Mouse (Mus musculus) stomach, postnatal 0 days (tissue): Measurements from ENCODE around the gene Gm49394. TPM values are rescaled to one million over a fixed set of nuclear protein-coding genes. Genes with fewer than 3 reads are reported as not detected.

Experiments used
- ATAC-seq: fragments of 200-750 bp; cut with Nextera tagmentation; 2 replicates; pipeline ENCODE4 v1.8.0; 2017; ENCODE audit not compliant: low FRiP score, low TSS enrichment
- DNase-seq: peaks from one replicate; pipeline ENCODE4 v3.0.0-alpha.2; 2016; ENCODE audit warnings: low spot score
- H3K27ac ChIP-seq: fragments of 300-500 bp; sonication (generic); replicated peaks from 2 replicates; pipeline ENCODE4 v1.5.1; 2014; ENCODE audit warnings: mild to moderate bottlenecking, control low read depth
- H3K27me3 ChIP-seq: fragments of 300-500 bp; sonication (generic); 2 replicates; pipeline ENCODE4 v1.6.1; 2014; ENCODE audit warnings: low read length; ENCODE audit not compliant: control insufficient read depth, insufficient read depth
- H3K36me3 ChIP-seq: fragments of 300-500 bp; sonication (generic); 2 replicates; pipeline ENCODE4 v1.6.1; 2014; ENCODE audit warnings: low read length, mixed read lengths; ENCODE audit not compliant: control insufficient read depth, insufficient read depth
- H3K4me1 ChIP-seq: fragments of 300-500 bp; sonication (generic); replicated peaks from 2 replicates; pipeline ENCODE4 v1.6.1; 2014; ENCODE audit warnings: antibody characterized with exemption; ENCODE audit not compliant: control insufficient read depth, insufficient read depth
- H3K4me2 ChIP-seq: fragments of 300-500 bp; sonication (generic); replicated peaks from 2 replicates; pipeline ENCODE4 v1.6.1; 2014; ENCODE audit warnings: low read depth, mild to moderate bottlenecking, control low read depth, moderate library complexity
- H3K4me3 ChIP-seq: fragments of 300-500 bp; sonication (generic); 2 replicates; pipeline ENCODE4 v1.5.1; 2014; ENCODE audit warnings: low read depth, low read length, control low read depth
- H3K9ac ChIP-seq: fragments of 300-500 bp; sonication (generic); 2 replicates; pipeline ENCODE4 v1.6.1; 2014; ENCODE audit warnings: mild to moderate bottlenecking, low read length, control low read depth, mixed read lengths
- H3K9me3 ChIP-seq: fragments of 300-500 bp; sonication (generic); 2 replicates; pipeline ENCODE4 v1.6.1; 2016; ENCODE audit warnings: low read length; ENCODE audit not compliant: control insufficient read depth
- CTCF ChIP-seq: IDR thresholded peaks from 2 replicates; pipeline ENCODE4 v1.5.1; 2016; ENCODE audit warnings: antibody characterized with exemption, low read depth, mild to moderate bottlenecking, moderate library complexity
- EP300 ChIP-seq: optimal IDR thresholded peaks from 2 replicates; pipeline ENCODE3; 2016; ENCODE audit warnings: antibody characterized with exemption
- WGBS: fragments of 180-500 bp; shearing (Covaris S2); extraction: QIAGEN DNeasy Blood & Tissue Kit; methylation state at CpG from one replicate; pipeline ENCODE4 v1.1.7; 2014; 5-methylcytosine and 5-hydroxymethylcytosine counted together
- polyA plus RNA-seq: library from polyadenylated mRNA; unstranded; fragments of >200 nt; fragmentation: Nextera tagmentation; extraction: Ambion mirVana; gene quantifications from 2 replicates; pipeline ENCODE4 v1.2.1, GENCODE M21; 2015

The Gm49394 gene
- polyA plus RNA-seq, 1 experiment from 2014 or later, result not detected

- Histone ChIP-seq H3K27ac (no peak overlapping the region), H3K4me2 (no peak overlapping the region), H3K9me3 (no peaks in the 10 kb centered on the region), H3K36me3 (no peaks in the 10 kb centered on the region), H3K4me1 (no peaks in the 10 kb centered on the region), H3K4me3 (no peak overlapping the region), H3K9ac (no peak overlapping the region), H3K27me3 (peaks cover 17% of the 10 kb centered on the region)
- no peak for TF ChIP-seq CTCF
- TF ChIP-seq EP300, result no peak
- ATAC-seq, result no peak
- no peak for DNase-seq
Observed at GRCm38 (mm10) chr7:142661811-142662210, 7.9 kb downstream of the Gm49394 start.

DNA sequence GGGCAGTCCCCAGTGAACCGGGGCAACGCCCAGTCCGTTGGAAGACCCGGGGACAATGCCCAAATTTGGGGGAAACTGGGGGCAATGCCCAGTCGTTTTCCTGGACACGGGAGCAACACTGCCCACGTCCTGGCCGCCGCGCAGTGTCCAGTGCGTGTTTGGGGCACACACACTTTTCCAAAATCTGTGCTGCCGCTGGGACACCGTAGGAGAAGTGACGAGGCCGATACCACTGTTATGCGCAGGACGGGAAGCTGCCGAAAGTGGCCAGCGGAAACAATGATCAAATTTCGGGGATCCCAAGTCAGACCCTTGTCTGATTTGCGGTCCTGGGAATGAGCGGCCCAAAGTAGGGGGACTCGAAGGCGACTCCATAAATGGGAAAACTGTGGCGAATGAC is 8.7 kb downstream of the Gm49394 start:
- peak overlapping the region; percentile 68 for H3K4me2 ChIP-seq
- 9% methylated on average over 25 of the region's 25 CpGs for WGBS
- no peak for ATAC-seq
- no peaks in the 10 kb centered on the region for H3K36me3 ChIP-seq
- peak overlapping the region; percentile 56 for H3K4me3 ChIP-seq
- TF ChIP-seq EP300 (no peak), CTCF (no peak)
- peak overlapping the region; percentile 82 for H3K27ac ChIP-seq
- no peaks in the 10 kb centered on the region for H3K9me3 ChIP-seq
- no peaks in the 10 kb centered on the region for H3K4me1 ChIP-seq
- peaks cover 17% of the 10 kb centered on the region for H3K27me3 ChIP-seq
- peak overlapping the region; percentile 72 for H3K9ac ChIP-seq
- no peak for DNase-seq

GRCm38 (mm10) chr7:142660651-142660945 is 9.1 kb downstream of the Gm49394 start:
- peaks cover 15% of the 10 kb centered on the region for H3K27me3 ChIP-seq
- H3K4me3 ChIP-seq, result peak overlapping the region; percentile 56
- WGBS, result 1% methylated on average over 29 of the region's 29 CpGs
- TF ChIP-seq EP300 (no peak), CTCF (no peak)
- H3K4me2 ChIP-seq, result peak overlapping the region; percentile 68
- H3K36me3 ChIP-seq, result no peaks in the 10 kb centered on the region
- peak overlapping the region; percentile 72 for H3K9ac ChIP-seq
- no peaks in the 10 kb centered on the region for H3K4me1 ChIP-seq
- peak overlapping the region; percentile 82 for H3K27ac ChIP-seq
- DNase-seq (peak; percentile 69), ATAC-seq (no peak)
- H3K9me3 ChIP-seq, result no peaks in the 10 kb centered on the region

DNA sequence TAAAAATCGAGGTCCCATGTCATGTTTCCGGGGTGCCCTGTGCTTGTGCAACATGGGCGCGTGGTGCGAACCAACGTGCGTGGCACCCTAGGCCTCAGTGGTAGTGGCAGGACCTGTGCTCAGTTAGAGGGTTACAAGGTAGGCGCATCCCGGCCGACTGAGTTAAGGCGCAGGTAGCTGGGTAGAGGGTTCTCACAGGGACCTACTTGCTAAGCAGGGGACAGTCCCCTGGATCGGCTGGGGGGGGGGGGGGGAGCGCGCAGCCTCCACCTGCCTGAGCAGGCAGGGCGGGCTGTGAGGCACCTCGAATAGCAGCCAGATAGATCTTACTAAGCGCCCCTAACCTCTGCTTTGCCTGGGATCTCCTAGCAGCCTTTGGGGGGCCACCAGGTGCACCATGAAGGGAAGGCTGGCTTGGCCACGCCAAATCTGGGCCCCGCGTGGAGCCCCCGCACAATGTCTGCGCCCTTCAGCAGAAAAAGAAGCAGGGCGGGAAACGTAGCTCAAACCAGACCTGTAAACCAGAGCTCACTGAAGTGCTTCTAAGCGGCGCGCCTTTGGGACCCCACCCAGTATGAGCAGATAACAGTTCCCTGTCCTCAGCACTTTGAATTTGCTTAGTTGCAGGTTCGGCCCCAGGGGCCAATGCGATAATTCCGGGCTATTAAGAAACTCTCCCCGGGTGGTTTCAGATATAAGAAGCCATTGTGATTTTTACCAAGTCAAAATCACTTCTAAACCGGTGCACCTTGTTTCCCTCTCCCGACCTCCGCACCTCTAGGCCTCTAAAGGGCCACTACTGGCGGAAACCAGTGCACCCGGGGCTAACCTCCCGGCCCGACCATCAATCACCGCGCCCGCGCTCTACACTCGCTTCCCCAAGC is 9.7 kb downstream of the Gm49394 start:
- ATAC-seq, result no peak
- peak overlapping the region; percentile 82 for H3K27ac ChIP-seq

GRCm38 (mm10) chr7:142659181-142659681 is 10.5 kb downstream of the Gm49394 start:
- no peaks in the 10 kb centered on the region for H3K9me3 ChIP-seq
- peak overlapping the region; percentile 72 for H3K9ac ChIP-seq
- H3K4me2 ChIP-seq, result peak overlapping the region; percentile 68
- ATAC-seq (peak; percentile 65), DNase-seq (peak; percentile 74)
- H3K27me3 ChIP-seq, result peaks cover 4% of the 10 kb centered on the region
- H3K4me3 ChIP-seq, result peak overlapping the region; percentile 56
- peak overlapping the region; percentile 82 for H3K27ac ChIP-seq
- no peaks in the 10 kb centered on the region for H3K4me1 ChIP-seq
- WGBS, result 0% methylated on average over 20 of the region's 70 CpGs
- H3K36me3 ChIP-seq, result no peaks in the 10 kb centered on the region
- no peak for TF ChIP-seq EP300
- peak; percentile 48 for TF ChIP-seq CTCF

More for the DNA sequence above, 9.7 kb downstream of the Gm49394 start:
- WGBS, result under 1% methylated on average over 42 of the region's 43 CpGs
- Histone ChIP-seq H3K27me3 (peaks cover 10% of the 10 kb centered on the region), H3K4me1 (no peaks in the 10 kb centered on the region), H3K4me3 (peak overlapping the region; percentile 56), H3K36me3 (no peaks in the 10 kb centered on the region), H3K4me2 (peak overlapping the region; percentile 68), H3K9me3 (no peaks in the 10 kb centered on the region), H3K9ac (peak overlapping the region; percentile 72)
- DNase-seq, result peak; percentile 37
- no peak for TF ChIP-seq CTCF
- TF ChIP-seq EP300, result no peak

DNA sequence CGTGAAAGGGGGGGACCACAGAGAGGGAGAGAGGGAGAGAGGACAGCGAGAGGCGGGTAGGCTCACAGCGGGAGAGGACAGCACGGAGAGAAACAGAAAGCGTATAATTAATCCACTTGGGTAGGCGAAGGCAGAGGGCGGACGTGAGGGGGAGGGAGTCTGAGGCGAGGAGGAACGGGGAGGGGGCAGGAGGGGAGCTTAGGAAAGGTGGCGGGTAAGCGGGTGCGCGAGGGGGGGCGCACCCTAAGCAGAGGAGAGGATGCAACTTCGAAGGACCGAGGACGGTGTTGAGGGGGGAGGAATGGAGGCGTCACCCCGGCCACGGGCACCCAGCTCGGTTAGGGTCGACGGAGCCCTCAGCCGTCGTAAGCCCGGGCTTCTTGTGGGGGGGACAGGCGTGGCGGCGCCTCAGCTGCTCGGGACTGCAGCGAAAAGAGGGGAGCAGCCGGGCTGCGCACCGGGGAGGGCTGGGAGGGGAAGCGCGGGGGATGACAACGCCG is 11.0 kb downstream of the Gm49394 start:
- WGBS, result 1% methylated on average over 27 of the region's 40 CpGs
- Histone ChIP-seq H3K4me3 (peak overlapping the region; percentile 56), H3K27ac (peak overlapping the region; percentile 82), H3K9me3 (no peaks in the 10 kb centered on the region), H3K4me2 (peak overlapping the region; percentile 68), H3K36me3 (0 out of 2 replicates have a peak, but pooled peaks cover 3% of the 10 kb centered on the region), H3K4me1 (no peaks in the 10 kb centered on the region), H3K9ac (peak overlapping the region; percentile 72), H3K27me3 (peaks cover 4% of the 10 kb centered on the region)
- peak; percentile 4; the same call in 1 of the 2 replicates for ATAC-seq
- no peak for TF ChIP-seq EP300
- TF ChIP-seq CTCF, result no peak
- peak; percentile 42 for DNase-seq
